Mouse (Mus musculus): ENCODE data around the gene Nt5dc2. TPM values are rescaled to one million over a fixed set of nuclear protein-coding genes. Genes with fewer than 3 reads are reported as not detected.

Nt5dc2 gene
- polyA plus RNA-seq, 1 experiment from 2014 or later, result 350 TPM

DNA sequence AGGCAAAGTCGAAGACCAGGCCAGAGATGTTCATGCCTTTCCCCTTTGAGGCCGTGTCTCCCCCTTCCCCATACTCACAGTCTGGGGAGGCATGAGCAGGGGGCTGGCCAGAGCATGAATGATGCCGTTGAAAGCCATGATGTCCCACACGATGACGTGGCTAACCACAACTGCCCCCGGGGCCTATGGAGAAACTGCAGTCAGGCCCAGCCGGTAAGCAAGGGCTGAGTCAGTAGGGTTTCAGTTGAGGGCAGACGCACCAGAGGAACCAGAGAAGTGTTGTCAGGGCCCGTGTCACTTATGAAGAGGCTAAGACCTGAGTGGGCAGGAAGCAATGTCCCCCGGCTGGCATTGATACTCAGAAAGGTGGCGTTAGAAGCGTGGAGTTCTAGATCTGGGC, 8.8 kb downstream of the Nt5dc2 start:
- Histone ChIP-seq H3K27me3 (ENCODE audit: insufficient read depth, low read length) (no peaks in the 10 kb centered on the region), H3K36me3 (ENCODE audit: insufficient read depth, low read length) (peaks cover 78% of the 10 kb centered on the region), H3K4me3 (ENCODE audit: low read length) (no peak overlapping the region), H3K4me2 (replicated peaks; ENCODE audit: low read depth, low read length) (no peak overlapping the region), H3K9ac (replicated peaks; ENCODE audit: low read length) (no peak overlapping the region), H3K9me3 (ENCODE audit: low read length) (0 out of 2 replicates have a peak, but pooled peaks cover 5% of the 10 kb centered on the region), H3K27ac (ENCODE audit: low read length) (no peak overlapping the region), H3K4me1 (ENCODE audit: insufficient read depth, low read length) (peaks cover 18% of the 10 kb centered on the region)
- ATAC-seq (ENCODE audit: low FRiP score, low TSS enrichment), result no peak
- 87% methylated on average over 12 of the region's 12 CpGs for WGBS

- Histone ChIP-seq H3K4me2 (replicated peaks; ENCODE audit: low read depth, low read length) (no peak overlapping the region), H3K27me3 (ENCODE audit: insufficient read depth, low read length) (no peaks in the 10 kb centered on the region), H3K27ac (ENCODE audit: low read length) (no peak overlapping the region), H3K4me1 (ENCODE audit: insufficient read depth, low read length) (peaks cover 18% of the 10 kb centered on the region), H3K9me3 (ENCODE audit: low read length) (0 out of 2 replicates have a peak, but pooled peaks cover 5% of the 10 kb centered on the region), H3K4me3 (ENCODE audit: low read length) (no peak overlapping the region), H3K36me3 (ENCODE audit: insufficient read depth, low read length) (peaks cover 73% of the 10 kb centered on the region), H3K9ac (replicated peaks; ENCODE audit: low read length) (no peak overlapping the region)
- ATAC-seq (ENCODE audit: low FRiP score, low TSS enrichment), result no peak
- WGBS, result 88% methylated on average over 15 of the region's 15 CpGs
These were observed 9.3 kb downstream of the Nt5dc2 start for GRCm38 (mm10) chr14:31140141-31140540.

- Histone ChIP-seq H3K9me3 (ENCODE audit: low read length) (0 out of 2 replicates have a peak, but pooled peaks cover 5% of the 10 kb centered on the region), H3K27ac (ENCODE audit: low read length) (no peak overlapping the region), H3K4me2 (replicated peaks; ENCODE audit: low read depth, low read length) (no peak overlapping the region), H3K4me3 (ENCODE audit: low read length) (no peak overlapping the region), H3K36me3 (ENCODE audit: insufficient read depth, low read length) (peaks cover 64% of the 10 kb centered on the region), H3K4me1 (ENCODE audit: insufficient read depth, low read length) (peaks cover 18% of the 10 kb centered on the region), H3K27me3 (ENCODE audit: insufficient read depth, low read length) (no peaks in the 10 kb centered on the region), H3K9ac (replicated peaks; ENCODE audit: low read length) (no peak overlapping the region)
- ATAC-seq (ENCODE audit: low FRiP score, low TSS enrichment), result no peak
- WGBS, result 95% methylated on average over 14 of the region's 14 CpGs
These were observed 10.2 kb downstream of the Nt5dc2 start for GRCm38 (mm10) chr14:31141011-31141410.

DNA sequence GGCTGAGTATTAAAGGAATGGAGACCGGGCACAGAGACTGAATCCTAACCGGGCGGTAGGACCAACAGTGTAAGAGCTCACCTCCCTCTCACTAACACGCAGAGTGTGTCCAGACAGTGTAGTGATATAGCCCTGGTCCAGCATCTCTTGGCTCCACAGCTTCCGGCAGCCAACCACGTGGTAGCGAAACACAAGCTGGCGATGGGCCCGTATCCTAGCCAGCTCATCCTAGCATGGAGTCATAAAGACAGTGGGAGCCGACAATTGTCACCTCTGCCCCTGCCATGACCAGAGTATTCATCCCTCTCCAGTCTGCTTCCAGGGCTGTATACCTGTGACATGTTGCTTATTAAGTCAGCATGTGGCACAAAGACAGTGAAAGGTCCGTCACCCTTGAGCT, 14.8 kb downstream of the Nt5dc2 start:
- 82% methylated on average over 11 of the region's 11 CpGs for WGBS
- Histone ChIP-seq H3K9ac (replicated peaks; ENCODE audit: low read length) (no peak overlapping the region), H3K4me1 (ENCODE audit: insufficient read depth, low read length) (no peaks in the 10 kb centered on the region), H3K4me3 (ENCODE audit: low read length) (no peak overlapping the region), H3K27ac (ENCODE audit: low read length) (no peak overlapping the region), H3K27me3 (ENCODE audit: insufficient read depth, low read length) (no peaks in the 10 kb centered on the region), H3K4me2 (replicated peaks; ENCODE audit: low read depth, low read length) (no peak overlapping the region), H3K9me3 (ENCODE audit: low read length) (0 out of 2 replicates have a peak, but pooled peaks cover 5% of the 10 kb centered on the region), H3K36me3 (ENCODE audit: insufficient read depth, low read length) (peaks cover 21% of the 10 kb centered on the region)
- no peak for ATAC-seq (ENCODE audit: low FRiP score, low TSS enrichment)

DNA sequence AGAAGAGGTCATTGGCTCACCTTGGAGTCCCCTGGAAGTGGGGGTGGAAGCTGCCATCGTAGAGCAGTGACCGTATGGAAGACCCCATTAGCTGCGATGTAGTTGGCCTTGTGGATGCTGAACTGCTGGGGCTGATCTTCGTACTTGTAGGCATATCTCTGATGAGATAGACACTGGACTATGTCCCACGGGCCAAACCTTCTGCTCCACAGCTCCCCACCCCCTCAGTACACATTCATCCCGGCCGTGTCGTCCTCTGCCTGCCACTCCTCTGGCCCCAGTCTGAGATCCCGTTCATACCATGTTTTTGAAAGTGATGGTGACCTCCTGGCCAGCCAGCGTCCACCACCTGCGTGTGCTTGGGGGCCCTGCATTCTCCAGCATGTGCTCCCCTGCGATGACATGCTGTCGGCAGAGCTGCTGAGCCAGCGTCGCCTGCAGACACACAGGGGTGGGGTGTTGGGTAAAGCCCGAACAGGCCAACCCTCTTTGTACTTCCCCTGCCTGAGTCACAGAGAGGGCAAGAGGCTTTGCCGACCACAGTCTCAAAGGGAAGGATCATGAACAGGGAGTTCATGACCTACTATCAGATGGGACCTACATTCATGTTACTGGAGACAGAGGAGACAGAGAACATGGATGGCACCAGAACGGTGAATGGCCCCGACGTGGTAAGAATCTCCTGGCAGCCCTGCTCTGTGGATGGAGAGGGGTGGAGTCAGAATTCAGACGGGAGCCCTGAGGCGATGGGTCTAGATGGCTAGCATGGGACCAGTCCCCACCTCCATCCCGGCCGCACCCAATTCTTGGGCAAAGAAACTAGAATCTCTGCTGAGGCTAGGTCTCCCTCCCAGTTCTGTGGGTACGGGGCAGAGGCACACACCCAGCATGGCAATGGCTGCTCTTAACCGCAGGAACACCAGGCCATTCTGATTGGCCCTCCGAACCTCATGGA, 29.6 kb downstream of the Nt5dc2 start:
- no peak overlapping the region for H3K4me3 ChIP-seq (ENCODE audit: low read length)
- no peak overlapping the region for H3K27ac ChIP-seq (ENCODE audit: low read length)
- no peaks in the 10 kb centered on the region for H3K9me3 ChIP-seq (ENCODE audit: low read length)
- no peaks in the 10 kb centered on the region for H3K27me3 ChIP-seq (ENCODE audit: insufficient read depth, low read length)
- no peak overlapping the region for H3K9ac ChIP-seq (replicated peaks; ENCODE audit: low read length)
- 79% methylated on average over 27 of the region's 27 CpGs for WGBS
- no peaks in the 10 kb centered on the region for H3K36me3 ChIP-seq (ENCODE audit: insufficient read depth, low read length)
- ATAC-seq (ENCODE audit: low FRiP score, low TSS enrichment), result no peak
- H3K4me2 ChIP-seq (replicated peaks; ENCODE audit: low read depth, low read length), result no peak overlapping the region
- peaks cover 10% of the 10 kb centered on the region for H3K4me1 ChIP-seq (ENCODE audit: insufficient read depth, low read length)

DNA sequence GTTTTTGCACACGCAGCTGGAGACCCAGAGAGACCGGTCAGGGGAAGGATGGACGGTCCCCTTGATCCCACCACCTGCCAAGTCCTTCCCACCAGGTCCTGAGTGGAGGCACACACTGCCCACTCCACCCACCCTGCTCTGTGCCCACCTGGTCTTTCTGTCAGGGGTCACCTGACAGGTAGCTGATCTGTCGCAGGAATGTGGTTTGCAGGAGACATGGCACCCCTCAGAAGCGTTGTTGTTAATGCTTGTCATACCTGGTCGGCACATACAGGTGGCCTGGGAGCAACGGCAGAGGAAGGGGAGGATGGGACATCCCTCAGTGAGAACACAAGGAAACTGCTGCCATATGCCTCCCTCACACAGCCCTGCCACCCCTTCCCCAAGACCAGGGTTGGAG, 30.3 kb downstream of the Nt5dc2 start:
- H3K4me3 ChIP-seq (ENCODE audit: low read length), result no peak overlapping the region
- no peaks in the 10 kb centered on the region for H3K36me3 ChIP-seq (ENCODE audit: insufficient read depth, low read length)
- ATAC-seq (ENCODE audit: low FRiP score, low TSS enrichment), result no peak
- no peak overlapping the region for H3K27ac ChIP-seq (ENCODE audit: low read length)
- no peak overlapping the region for H3K4me2 ChIP-seq (replicated peaks; ENCODE audit: low read depth, low read length)
- 78% methylated on average over 7 of the region's 7 CpGs for WGBS
- H3K27me3 ChIP-seq (ENCODE audit: insufficient read depth, low read length), result no peaks in the 10 kb centered on the region
- peaks cover 17% of the 10 kb centered on the region for H3K4me1 ChIP-seq (ENCODE audit: insufficient read depth, low read length)
- H3K9ac ChIP-seq (replicated peaks; ENCODE audit: low read length), result no peak overlapping the region
- H3K9me3 ChIP-seq (ENCODE audit: low read length), result no peaks in the 10 kb centered on the region

DNA sequence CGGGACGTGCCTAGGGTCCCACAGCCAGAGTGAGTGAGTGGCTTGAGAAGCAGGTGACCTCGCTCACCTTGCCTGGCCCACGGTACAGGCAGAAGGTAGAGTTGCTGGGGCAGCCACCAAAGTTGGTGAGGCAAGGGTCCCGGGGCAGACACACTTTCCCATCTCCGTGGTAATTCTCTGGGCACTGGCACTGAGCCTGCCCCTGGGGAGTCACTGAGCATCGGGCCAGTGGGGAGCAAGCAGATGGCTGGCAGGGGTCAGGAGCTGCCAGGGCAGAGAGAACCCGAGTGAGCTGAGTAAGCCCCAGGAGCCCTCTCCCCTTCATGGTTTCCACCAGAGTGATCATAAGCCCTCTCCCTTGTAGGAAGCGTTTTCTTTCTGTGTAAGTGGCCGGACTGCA, 30.8 kb downstream of the Nt5dc2 start:
- 56% methylated on average over 10 of the region's 10 CpGs for WGBS
- H3K27ac ChIP-seq (ENCODE audit: low read length), result no peak overlapping the region
- no peak overlapping the region for H3K4me2 ChIP-seq (replicated peaks; ENCODE audit: low read depth, low read length)
- H3K9ac ChIP-seq (replicated peaks; ENCODE audit: low read length), result no peak overlapping the region
- H3K4me3 ChIP-seq (ENCODE audit: low read length), result no peak overlapping the region
- H3K9me3 ChIP-seq (ENCODE audit: low read length), result no peaks in the 10 kb centered on the region
- H3K36me3 ChIP-seq (ENCODE audit: insufficient read depth, low read length), result no peaks in the 10 kb centered on the region
- H3K27me3 ChIP-seq (ENCODE audit: insufficient read depth, low read length), result no peaks in the 10 kb centered on the region
- H3K4me1 ChIP-seq (ENCODE audit: insufficient read depth, low read length), result peaks cover 21% of the 10 kb centered on the region
- no peak for ATAC-seq (ENCODE audit: low FRiP score, low TSS enrichment)

- ATAC-seq (ENCODE audit: low FRiP score, low TSS enrichment), result no peak
- H3K27ac ChIP-seq (ENCODE audit: low read length), result no peak overlapping the region
- H3K4me1 ChIP-seq (ENCODE audit: insufficient read depth, low read length), result peaks cover 21% of the 10 kb centered on the region
- H3K4me3 ChIP-seq (ENCODE audit: low read length), result no peak overlapping the region
- no peaks in the 10 kb centered on the region for H3K36me3 ChIP-seq (ENCODE audit: insufficient read depth, low read length)
- no peaks in the 10 kb centered on the region for H3K9me3 ChIP-seq (ENCODE audit: low read length)
- WGBS, result 81% methylated on average over 8 of the region's 8 CpGs
- H3K9ac ChIP-seq (replicated peaks; ENCODE audit: low read length), result no peak overlapping the region
- H3K4me2 ChIP-seq (replicated peaks; ENCODE audit: low read depth, low read length), result no peak overlapping the region
- H3K27me3 ChIP-seq (ENCODE audit: insufficient read depth, low read length), result no peaks in the 10 kb centered on the region
These were observed 33.2 kb downstream of the Nt5dc2 start for GRCm38 (mm10) chr14:31164067-31164466.

- peak overlapping the region; percentile 35; the same call in 1 of the 2 replicates for H3K27ac ChIP-seq (ENCODE audit: low read length)
- no peaks in the 10 kb centered on the region for H3K9me3 ChIP-seq (ENCODE audit: low read length)
- H3K4me3 ChIP-seq (ENCODE audit: low read length), result no peak overlapping the region
- no peaks in the 10 kb centered on the region for H3K27me3 ChIP-seq (ENCODE audit: insufficient read depth, low read length)
- H3K36me3 ChIP-seq (ENCODE audit: insufficient read depth, low read length), result 0 out of 2 replicates have a peak, but pooled peaks cover 2% of the 10 kb centered on the region
- no peak overlapping the region for H3K4me2 ChIP-seq (replicated peaks; ENCODE audit: low read depth, low read length)
- H3K9ac ChIP-seq (replicated peaks; ENCODE audit: low read length), result no peak overlapping the region
- no peak for ATAC-seq (ENCODE audit: low FRiP score, low TSS enrichment)
- peaks cover 21% of the 10 kb centered on the region for H3K4me1 ChIP-seq (ENCODE audit: insufficient read depth, low read length)
- WGBS, result 26% methylated on average over 2 of the region's 2 CpGs
These were observed 34.2 kb downstream of the Nt5dc2 start for GRCm38 (mm10) chr14:31165010-31165409.

- Histone ChIP-seq H3K27me3 (ENCODE audit: insufficient read depth, low read length) (no peaks in the 10 kb centered on the region), H3K9ac (replicated peaks; ENCODE audit: low read length) (no peak overlapping the region), H3K4me1 (ENCODE audit: insufficient read depth, low read length) (peaks cover 21% of the 10 kb centered on the region), H3K9me3 (ENCODE audit: low read length) (no peaks in the 10 kb centered on the region), H3K36me3 (ENCODE audit: insufficient read depth, low read length) (peaks cover 7% of the 10 kb centered on the region), H3K4me2 (replicated peaks; ENCODE audit: low read depth, low read length) (no peak overlapping the region), H3K27ac (ENCODE audit: low read length) (peak overlapping the region; percentile 35; the same call in 1 of the 2 replicates), H3K4me3 (ENCODE audit: low read length) (no peak overlapping the region)
- WGBS, result 35% methylated on average over 7 of the region's 7 CpGs
- ATAC-seq (ENCODE audit: low FRiP score, low TSS enrichment), result peak; percentile 53
These were observed 34.6 kb downstream of the Nt5dc2 start for GRCm38 (mm10) chr14:31165458-31165857.
